Mouse (Mus musculus) hindbrain, embryonic 11.5 days (tissue): ENCODE measurements at regions not wholly inside any gene's neighbourhood (a gene's known extent, or its start where the extent isn't known, plus 50 kb on each side); places are given as distances from the start of the nearest gene placed in this dataset.

Experiments used
- ATAC-seq: fragments of 200-750 bp; cut with Nextera tagmentation; 2 replicates; pipeline ENCODE4 v1.8.0; 2017; ENCODE audit warnings: mild to moderate bottlenecking, moderate TSS enrichment, moderate library complexity; ENCODE audit not compliant: low FRiP score
- DNase-seq: peaks from one replicate; pipeline ENCODE4 v3.0.0-alpha.2; 2015; ENCODE audit warnings: low spot score
- H3K27ac ChIP-seq: fragments of 300-500 bp; sonication (generic); 2 replicates; pipeline ENCODE4 v1.5.1; 2014; ENCODE audit warnings: mild to moderate bottlenecking, low read depth, low read length
- H3K27me3 ChIP-seq: fragments of 300-500 bp; sonication (generic); 2 replicates; pipeline ENCODE4 v1.6.1; 2014; ENCODE audit warnings: mild to moderate bottlenecking, low read length, moderate library complexity, mixed read lengths; ENCODE audit not compliant: control insufficient read depth, insufficient read depth
- H3K36me3 ChIP-seq: fragments of 300-500 bp; sonication (generic); 2 replicates; pipeline ENCODE4 v1.6.1; 2014; ENCODE audit warnings: mild to moderate bottlenecking, low read length, moderate library complexity, mixed read lengths; ENCODE audit not compliant: control insufficient read depth, insufficient read depth
- H3K4me1 ChIP-seq: fragments of 300-500 bp; sonication (generic); replicated peaks from 2 replicates; pipeline ENCODE4 v1.6.1; 2014; ENCODE audit warnings: low read length, mixed read lengths; ENCODE audit not compliant: control insufficient read depth, insufficient read depth
- H3K4me2 ChIP-seq: fragments of 300-500 bp; sonication (generic); replicated peaks from 2 replicates; pipeline ENCODE4 v1.6.1; 2014; ENCODE audit warnings: mild to moderate bottlenecking, low read depth, low read length
- H3K4me3 ChIP-seq: fragments of 300-500 bp; sonication (generic); 2 replicates; pipeline ENCODE4 v1.5.1; 2014; ENCODE audit warnings: low read depth, low read length
- H3K9ac ChIP-seq: fragments of 300-500 bp; sonication (generic); 2 replicates; pipeline ENCODE4 v1.6.1; 2014; ENCODE audit warnings: low read depth, low read length
- H3K9me3 ChIP-seq: fragments of 300-500 bp; sonication (generic); 2 replicates; pipeline ENCODE4 v1.6.1; 2016; ENCODE audit warnings: low read length; ENCODE audit not compliant: control insufficient read depth
- WGBS: fragments of 180-500 bp; shearing (Covaris S2); extraction: QIAGEN DNeasy Blood & Tissue Kit; methylation state at CpG from one replicate; pipeline ENCODE4 v1.1.7; 2014; 5-methylcytosine and 5-hydroxymethylcytosine counted together

GRCm38 (mm10) chr5:44902541-44902940 is 103.1 kb upstream of the Ldb2 start:
- Histone ChIP-seq H3K36me3 (no peaks in the 10 kb centered on the region), H3K9me3 (no peaks in the 10 kb centered on the region), H3K27me3 (no peaks in the 10 kb centered on the region), H3K4me3 (no peak overlapping the region), H3K9ac (no peak overlapping the region), H3K27ac (no peak overlapping the region), H3K4me1 (no peaks in the 10 kb centered on the region), H3K4me2 (no peak overlapping the region)
- DNase-seq (no peak), ATAC-seq (no peak)
- WGBS, result 73% methylated on average over 6 of the region's 6 CpGs

- H3K4me3 ChIP-seq, result no peak overlapping the region
- no peak overlapping the region for H3K27ac ChIP-seq
- no peaks in the 10 kb centered on the region for H3K9me3 ChIP-seq
- H3K27me3 ChIP-seq, result no peaks in the 10 kb centered on the region
- WGBS, result 83% methylated on average over 4 of the region's 4 CpGs
- H3K9ac ChIP-seq, result no peak overlapping the region
- no peaks in the 10 kb centered on the region for H3K4me1 ChIP-seq
- no peak overlapping the region for H3K4me2 ChIP-seq
- H3K36me3 ChIP-seq, result no peaks in the 10 kb centered on the region
- ATAC-seq (no peak), DNase-seq (no peak)
Measured at GRCm38 (mm10) chr5:44886566-44887070, 87.1 kb upstream of the Ldb2 start.

DNA sequence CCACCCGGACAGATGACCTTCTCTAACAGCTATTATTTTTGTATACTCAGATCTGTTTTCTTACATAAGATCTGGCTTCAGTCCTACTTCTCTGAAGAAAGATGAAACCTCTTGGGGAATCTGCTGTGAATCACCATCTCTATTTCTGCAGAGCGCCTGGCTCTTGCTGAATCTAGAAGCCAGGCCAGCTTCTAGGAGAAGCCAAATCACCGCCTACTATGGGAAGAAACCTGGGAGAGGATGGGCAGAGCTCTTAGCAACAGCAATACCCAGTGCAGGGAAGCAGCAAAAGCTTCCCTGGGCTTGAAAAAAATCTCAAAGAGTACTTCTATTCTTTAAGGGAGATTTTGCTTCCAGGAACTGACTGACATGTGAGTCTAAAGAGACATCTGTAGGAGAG is 77.5 kb upstream of the Ldb2 start:
- no peaks in the 10 kb centered on the region for H3K27me3 ChIP-seq
- no peak overlapping the region for H3K27ac ChIP-seq
- H3K4me3 ChIP-seq, result no peak overlapping the region
- 78% methylated on average over 3 of the region's 3 CpGs for WGBS
- H3K4me2 ChIP-seq, result no peak overlapping the region
- H3K9ac ChIP-seq, result no peak overlapping the region
- no peaks in the 10 kb centered on the region for H3K9me3 ChIP-seq
- no peaks in the 10 kb centered on the region for H3K4me1 ChIP-seq
- no peak for ATAC-seq
- DNase-seq, result no peak
- H3K36me3 ChIP-seq, result no peaks in the 10 kb centered on the region

GRCm38 (mm10) chr5:44872243-44872642 is 72.8 kb upstream of the Ldb2 start:
- no peak overlapping the region for H3K27ac ChIP-seq
- no peak overlapping the region for H3K4me3 ChIP-seq
- ATAC-seq, result no peak
- H3K9me3 ChIP-seq, result no peaks in the 10 kb centered on the region
- no peak for DNase-seq
- WGBS, result 67% methylated on average over 7 of the region's 7 CpGs
- H3K4me1 ChIP-seq, result no peaks in the 10 kb centered on the region
- no peak overlapping the region for H3K4me2 ChIP-seq
- no peak overlapping the region for H3K9ac ChIP-seq
- no peaks in the 10 kb centered on the region for H3K36me3 ChIP-seq
- no peaks in the 10 kb centered on the region for H3K27me3 ChIP-seq

DNA sequence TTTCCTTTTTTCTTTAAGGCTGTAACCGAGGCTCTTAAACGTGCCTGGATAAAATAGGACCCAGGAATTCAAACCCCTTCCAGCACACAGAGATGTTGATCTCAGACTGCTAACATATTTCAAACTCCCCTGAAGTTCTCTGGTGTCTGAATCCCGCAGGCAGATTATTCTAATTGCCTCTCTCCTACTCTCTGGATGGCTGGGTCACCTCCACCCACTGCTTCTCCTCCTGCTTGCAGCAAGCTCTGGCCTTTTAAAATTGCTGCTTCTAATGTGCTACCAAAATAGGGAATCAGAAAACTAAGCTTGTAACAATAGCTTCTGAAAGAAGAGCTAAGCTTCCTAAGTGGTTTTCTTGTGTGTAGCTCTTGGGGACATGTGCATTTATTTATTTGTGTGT is 64.4 kb upstream of the Ldb2 start:
- 54% methylated on average over 3 of the region's 3 CpGs for WGBS
- Histone ChIP-seq H3K9me3 (no peaks in the 10 kb centered on the region), H3K4me1 (no peaks in the 10 kb centered on the region), H3K9ac (no peak overlapping the region), H3K36me3 (no peaks in the 10 kb centered on the region), H3K4me2 (no peak overlapping the region), H3K27ac (no peak overlapping the region), H3K27me3 (no peaks in the 10 kb centered on the region), H3K4me3 (no peak overlapping the region)
- DNase-seq, result no peak
- ATAC-seq, result no peak

GRCm38 (mm10) chr5:44863349-44863748 is 63.9 kb upstream of the Ldb2 start:
- Histone ChIP-seq H3K4me2 (no peak overlapping the region), H3K9ac (no peak overlapping the region), H3K4me1 (no peaks in the 10 kb centered on the region), H3K9me3 (no peaks in the 10 kb centered on the region), H3K4me3 (no peak overlapping the region), H3K36me3 (no peaks in the 10 kb centered on the region), H3K27me3 (no peaks in the 10 kb centered on the region), H3K27ac (no peak overlapping the region)
- ATAC-seq, result no peak
- 79% methylated on average over 3 of the region's 3 CpGs for WGBS
- DNase-seq, result no peak

DNA sequence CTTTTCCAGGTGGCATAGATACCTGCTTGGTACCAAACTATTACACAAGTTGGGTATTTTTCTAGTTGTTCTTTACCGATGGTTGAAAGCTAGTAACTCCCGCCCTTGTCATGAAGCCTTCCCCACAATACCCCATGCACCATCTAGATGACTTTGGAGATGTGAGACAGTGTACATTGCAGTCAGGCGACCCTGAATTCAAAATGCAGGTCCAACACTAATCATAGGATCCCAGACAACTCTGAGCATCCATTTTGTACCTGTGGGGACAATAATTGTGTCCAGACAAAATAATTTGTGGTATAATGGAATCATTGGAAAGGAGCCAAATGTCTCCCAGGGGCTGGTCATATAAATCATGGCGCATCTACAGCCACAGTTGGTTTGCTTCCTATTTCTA is 54.7 kb upstream of the Ldb2 start:
- no peak for DNase-seq
- no peaks in the 10 kb centered on the region for H3K4me1 ChIP-seq
- H3K4me2 ChIP-seq, result no peak overlapping the region
- ATAC-seq, result no peak
- H3K36me3 ChIP-seq, result no peaks in the 10 kb centered on the region
- WGBS, result 92% methylated on average over 4 of the region's 4 CpGs
- no peak overlapping the region for H3K4me3 ChIP-seq
- H3K9me3 ChIP-seq, result no peaks in the 10 kb centered on the region
- no peak overlapping the region for H3K9ac ChIP-seq
- no peak overlapping the region for H3K27ac ChIP-seq
- no peaks in the 10 kb centered on the region for H3K27me3 ChIP-seq
